Mouse (Mus musculus): ENCODE measurements around the gene Galnt7.
"Not testable (repeated sequence)": the region's sequence is repeated elsewhere in the genome, so short reads cannot be mapped to it uniquely, and the experiment has no call there.

The Galnt7 gene

DNA sequence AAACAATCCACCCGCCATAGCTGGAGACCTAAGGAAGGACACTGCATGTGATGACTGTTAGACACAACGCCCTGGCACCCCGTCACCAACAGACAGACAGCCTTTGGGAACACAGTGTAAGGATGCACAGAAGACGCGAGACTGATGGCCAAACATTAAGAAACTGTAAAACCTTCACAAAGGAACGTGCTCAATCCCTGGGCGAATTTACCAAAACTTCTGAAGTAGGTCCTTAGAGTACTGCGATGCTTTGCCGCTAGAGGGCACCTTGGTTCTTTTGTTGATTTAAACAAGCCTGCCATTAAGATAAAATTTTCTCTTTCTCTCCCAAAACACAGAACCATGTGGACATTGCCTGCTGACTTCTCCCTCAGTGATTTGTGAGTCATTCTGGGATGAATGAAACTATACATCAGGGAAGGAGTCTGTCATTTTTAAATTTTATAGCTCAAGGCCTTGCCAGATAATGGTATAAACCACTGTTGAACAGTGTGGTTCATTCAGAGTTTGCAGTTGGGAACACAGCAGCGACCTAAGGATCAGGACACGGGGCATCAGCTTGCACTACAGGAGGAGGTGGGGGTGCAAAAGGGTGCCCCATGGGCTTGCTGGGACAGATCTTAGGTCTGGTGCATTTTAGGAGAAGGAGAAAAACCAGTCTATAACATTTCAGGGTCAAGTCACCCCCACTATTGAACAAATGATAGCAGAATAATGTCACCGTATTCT is 112.6 kb downstream of the Galnt7 start:
- DNase-seq (ENCODE audit: low spot score) = peak; percentile 90

GRCm38 (mm10) chr8:57538601-57539000 is 114.2 kb downstream of the Galnt7 start:
- DNase-seq (ENCODE audit: low spot score) = no peak

- no peak for DNase-seq (ENCODE audit: low spot score)
Measured at GRCm38 (mm10) chr8:57536167-57536566, 116.7 kb downstream of the Galnt7 start.

- no peak for DNase-seq (ENCODE audit: low spot score)
Measured at GRCm38 (mm10) chr8:57534495-57534894, 118.3 kb downstream of the Galnt7 start.

GRCm38 (mm10) chr8:57533106-57533505 is 119.7 kb downstream of the Galnt7 start:
- DNase-seq (ENCODE audit: low spot score) = no peak

DNA sequence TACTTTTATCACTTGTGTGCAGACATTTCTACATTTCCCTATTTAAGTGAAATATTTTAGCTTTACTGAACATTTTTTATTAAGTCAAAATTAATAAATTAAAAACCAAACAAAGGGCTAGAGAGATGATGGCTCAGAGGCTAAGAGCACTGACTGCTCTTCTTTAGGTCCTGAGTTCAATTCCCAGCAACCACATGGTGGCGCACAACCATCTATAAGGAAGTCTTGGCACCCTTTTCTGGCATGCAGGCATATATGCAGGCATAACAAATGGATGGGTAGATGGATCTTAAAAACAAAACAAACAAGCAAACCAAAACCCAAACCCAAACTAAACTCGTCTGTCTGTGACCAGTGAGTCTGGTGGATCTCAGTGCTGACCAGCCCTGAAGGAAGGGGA is 120.6 kb downstream of the Galnt7 start:
- DNase-seq (ENCODE audit: low spot score) = peak; percentile 49

DNA sequence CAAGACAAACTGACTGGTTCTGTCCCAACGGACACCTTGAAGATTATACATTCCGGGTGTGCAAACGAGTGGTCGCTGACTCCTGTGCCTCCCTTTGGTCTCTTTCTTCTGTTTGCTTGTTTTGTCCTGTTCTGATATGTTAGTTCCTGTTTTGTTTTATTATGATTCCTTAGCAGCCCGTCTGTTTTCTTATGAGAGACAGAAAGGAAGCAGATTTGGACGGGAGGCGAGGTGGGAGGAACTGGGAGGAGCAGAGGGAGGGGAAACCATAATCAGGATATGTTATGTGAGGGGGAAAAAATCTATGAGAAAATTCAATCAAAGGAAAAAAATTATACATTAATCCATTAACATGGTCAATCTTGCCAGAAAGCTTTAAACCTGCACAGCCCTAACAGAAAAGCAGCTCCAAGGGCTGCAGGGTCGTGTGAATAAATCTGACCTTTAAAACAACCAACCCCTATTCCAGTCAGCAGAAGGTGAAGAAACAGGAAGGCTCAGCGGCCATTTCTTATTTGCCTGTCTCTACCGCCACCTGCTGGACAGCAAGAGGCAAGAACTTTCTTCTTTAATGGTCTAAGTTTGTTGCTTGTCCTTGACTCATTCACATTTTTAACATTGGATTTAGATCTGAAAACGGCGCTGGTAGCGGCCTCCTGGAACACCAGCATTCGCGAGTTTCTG is 122.0 kb downstream of the Galnt7 start:
- DNase-seq (ENCODE audit: low spot score) = peak; percentile 86

GRCm38 (mm10) chr8:57530238-57530637 is 122.6 kb downstream of the Galnt7 start:
- DNase-seq (ENCODE audit: low spot score) = no peak

DNA sequence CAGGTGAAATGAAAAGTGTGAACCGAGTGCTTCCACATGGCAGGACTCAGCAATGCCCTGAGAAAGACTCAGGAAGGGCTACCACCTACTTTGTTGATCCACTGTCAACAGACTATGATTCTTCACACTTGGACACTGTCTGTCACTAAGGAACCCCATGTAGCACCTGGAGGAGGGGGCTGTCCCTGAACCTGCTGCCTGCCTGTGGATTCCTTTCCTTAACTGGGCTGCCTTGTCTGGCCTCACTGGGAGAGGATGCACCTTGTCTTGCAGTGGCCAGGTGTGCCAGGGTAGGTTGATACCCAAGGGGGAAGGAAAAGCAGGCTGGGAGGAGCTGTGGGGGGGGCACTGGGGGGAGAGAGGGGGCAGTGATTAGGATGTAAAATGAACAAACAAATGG is 124.8 kb downstream of the Galnt7 start:
- no peak for DNase-seq (ENCODE audit: low spot score)

- no peak for DNase-seq (ENCODE audit: low spot score)
Measured at GRCm38 (mm10) chr8:57520186-57520786, 132.5 kb downstream of the Galnt7 start.

- peak; percentile 21 for DNase-seq (ENCODE audit: low spot score)
Measured at GRCm38 (mm10) chr8:57517723-57518122, 135.1 kb downstream of the Galnt7 start.

GRCm38 (mm10) chr8:57516685-57517084 is 136.1 kb downstream of the Galnt7 start:
- not testable (repeated sequence) for DNase-seq (ENCODE audit: low spot score)

DNA sequence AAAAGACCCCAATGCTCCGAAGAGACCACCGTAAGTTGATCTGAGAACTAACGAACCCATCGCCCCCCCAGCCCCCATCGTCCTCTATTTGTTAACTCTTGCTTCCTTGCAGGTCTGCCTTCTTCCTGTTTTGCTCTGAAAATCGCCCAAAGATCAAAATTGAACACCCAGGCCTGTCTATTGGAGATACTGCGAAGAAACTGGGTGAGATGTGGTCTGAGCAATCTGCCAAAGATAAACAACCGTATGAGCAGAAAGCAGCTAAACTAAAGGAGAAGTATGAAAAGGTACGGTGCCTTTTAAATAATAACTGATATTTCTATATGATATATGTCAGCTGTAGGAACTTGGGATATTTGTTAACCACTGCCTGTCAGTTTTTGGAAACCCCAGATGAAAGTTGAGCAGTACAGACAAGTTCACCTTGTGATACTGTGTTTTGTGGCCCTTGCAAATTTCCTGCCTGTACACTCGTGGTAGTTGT is 139.6 kb downstream of the Galnt7 start:
- not testable (repeated sequence) for DNase-seq (ENCODE audit: low spot score)

- DNase-seq (ENCODE audit: low spot score) = peak; percentile 75
Measured at GRCm38 (mm10) chr8:57512141-57513056, 140.4 kb downstream of the Galnt7 start.

DNA sequence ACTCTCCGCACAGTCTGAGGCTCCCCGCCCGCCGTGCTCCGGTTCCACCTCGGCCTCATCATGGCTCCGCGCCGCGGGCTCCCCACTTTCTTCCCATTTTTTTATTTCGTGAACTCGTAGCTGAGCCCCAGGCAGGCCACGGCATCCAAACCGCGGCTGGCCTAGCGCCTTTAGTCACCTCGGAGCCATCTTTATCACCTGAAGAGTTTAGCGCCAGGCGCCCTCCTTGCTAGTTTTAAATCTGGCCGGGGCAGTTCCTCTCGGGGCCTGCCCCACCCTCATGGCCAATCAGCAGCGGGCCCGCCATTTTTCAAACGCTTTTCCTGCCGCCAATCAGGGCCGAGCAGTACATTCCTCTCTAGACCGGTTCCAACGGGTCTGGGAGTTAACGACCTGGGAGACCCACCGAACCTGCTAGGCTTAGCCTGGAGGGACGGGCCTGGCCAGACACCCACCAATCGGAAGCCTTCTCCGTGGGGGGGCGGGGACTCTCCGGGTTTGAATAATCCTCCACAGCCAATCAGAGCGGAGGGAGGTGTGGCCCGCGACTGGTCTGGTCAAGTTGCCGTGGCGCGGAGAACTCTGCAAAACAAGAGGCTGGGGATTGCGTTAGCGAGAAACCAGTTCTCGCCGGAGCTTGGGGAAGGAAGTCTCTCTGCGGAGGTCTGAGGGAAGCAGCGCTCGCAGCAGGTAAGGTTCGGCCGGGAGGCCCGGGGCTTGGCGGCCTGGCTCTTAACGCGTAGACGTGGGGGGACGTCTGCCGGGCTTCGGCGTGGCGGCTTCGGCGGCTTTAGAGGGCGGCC is 141.3 kb downstream of the Galnt7 start, which contains the start of gene Hmgb2:
Gene Hmgb2 (plus strand): TSS at position 592 of the 803 bp plus-strand sequence.
- DNase-seq (ENCODE audit: low spot score) = peak; percentile 100

DNA sequence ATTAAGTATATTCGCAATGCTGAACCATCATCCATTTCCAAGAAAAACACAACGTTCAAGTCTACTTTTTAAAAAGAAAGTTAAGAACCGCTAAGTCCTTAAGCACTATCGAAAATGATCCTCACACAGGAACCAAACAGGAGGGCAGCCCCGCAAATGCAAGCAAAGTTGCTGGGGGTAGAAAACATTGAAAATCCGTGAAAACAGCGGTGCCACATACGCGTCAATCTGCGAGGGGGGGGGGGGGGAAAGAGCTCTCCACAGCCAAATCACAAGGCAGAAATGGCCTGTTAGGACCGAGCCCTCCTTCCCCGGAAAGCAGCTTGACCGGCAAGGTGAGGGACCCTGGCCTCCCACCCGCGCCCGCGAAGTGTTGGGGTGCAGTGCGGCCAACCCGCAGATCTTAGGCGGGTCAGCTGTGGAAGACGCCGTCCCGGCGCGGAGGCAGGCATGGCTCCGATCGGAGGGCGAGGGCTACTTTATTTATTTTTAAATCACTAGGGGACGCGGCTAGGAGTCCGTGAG is 142.0 kb downstream of the Galnt7 start:
- no peak for DNase-seq (ENCODE audit: low spot score)

DNA sequence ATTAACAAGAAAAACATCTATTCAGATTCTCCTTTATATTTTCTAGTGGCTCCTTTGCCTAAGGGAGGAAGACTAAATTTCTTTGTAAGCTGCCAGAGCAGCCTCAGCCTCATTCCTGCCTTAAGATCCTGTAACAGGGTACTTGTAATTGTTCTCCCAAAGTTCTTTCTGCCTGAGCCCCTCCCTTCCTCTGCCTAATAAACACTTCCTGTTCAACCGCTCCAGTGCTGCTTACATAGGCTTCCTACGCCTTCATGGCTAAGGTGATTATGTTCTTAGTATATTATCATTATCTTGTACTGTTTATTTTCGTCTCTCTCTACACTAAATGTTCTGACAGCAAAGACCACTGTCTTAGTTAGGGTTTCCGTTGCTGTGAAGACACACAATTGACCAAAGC is 144.2 kb downstream of the Galnt7 start:
- DNase-seq (ENCODE audit: low spot score) = no peak

DNA sequence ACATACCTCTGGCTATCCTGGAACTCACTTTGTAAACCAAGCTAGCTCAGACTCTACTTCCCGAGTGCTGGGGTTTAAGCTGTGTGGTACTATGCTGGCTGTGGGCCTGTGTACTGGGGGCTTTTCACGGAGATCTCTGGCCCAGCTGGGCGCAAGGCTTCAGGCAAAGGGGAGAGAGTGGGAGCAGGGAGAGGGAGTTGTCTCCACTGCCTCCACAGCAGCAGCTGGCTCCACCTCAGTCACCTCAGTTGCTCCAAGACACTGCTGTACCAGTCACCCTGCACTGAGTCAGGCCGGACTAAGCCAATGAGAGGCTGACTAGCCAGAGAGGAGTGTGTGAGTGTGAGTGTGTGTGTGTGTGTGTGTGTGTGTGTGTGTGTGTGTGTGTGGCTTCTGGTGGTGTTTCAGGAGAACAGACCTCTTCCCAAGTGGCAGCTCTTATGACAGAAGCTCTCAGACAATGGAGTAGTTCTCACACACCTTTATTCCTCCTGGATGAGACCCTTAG is 145.2 kb downstream of the Galnt7 start:
- no peak for DNase-seq (ENCODE audit: low spot score)

GRCm38 (mm10) chr8:57505500-57505899 is 147.3 kb downstream of the Galnt7 start:
- DNase-seq (ENCODE audit: low spot score) = not testable (repeated sequence)

DNA sequence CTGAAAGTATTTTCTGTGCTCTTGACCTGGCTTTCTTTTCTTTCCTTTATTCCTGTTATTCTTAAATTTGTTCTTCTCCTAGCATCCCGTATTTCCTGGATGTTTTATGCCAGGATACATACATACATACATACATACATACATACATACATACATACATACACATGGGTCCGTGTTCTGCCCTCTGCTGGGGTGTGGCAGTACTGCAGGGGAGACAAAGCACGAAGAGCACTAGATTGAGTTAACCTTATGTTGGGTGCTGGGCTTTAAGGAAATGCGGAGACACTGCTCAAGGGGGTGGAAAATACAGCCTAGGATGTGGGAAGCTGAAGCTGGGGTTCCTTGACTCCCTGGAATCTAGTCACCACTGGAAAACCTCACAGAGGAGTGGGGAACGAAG is 149.2 kb downstream of the Galnt7 start:
- peak; percentile 83 for DNase-seq (ENCODE audit: low spot score)
